Mouse (Mus musculus) kidney, postnatal 0 days (tissue): ENCODE measurements at regions not wholly inside any gene's neighbourhood (a gene's known extent, or its start where the extent isn't known, plus 50 kb on each side); places are given as distances from the start of the nearest gene placed in this dataset.
A peak's percentile ranks its signal among the peaks of the same experiment; 100 is the strongest.

Source experiments
- ATAC-seq: fragments of 200-750 bp; cut with Nextera tagmentation; replicated peaks from 2 replicates; pipeline ENCODE4 v1.8.0; 2017; ENCODE audit warnings: low read depth, moderate number of reproducible peaks, moderate TSS enrichment, moderate library complexity; ENCODE audit not compliant: low FRiP score
- DNase-seq: peaks from one replicate; pipeline ENCODE4 v3.0.0-alpha.2; 2016; ENCODE audit warnings: low spot score
- H3K27ac ChIP-seq: fragments of 300-500 bp; sonication (generic); 2 replicates; pipeline ENCODE4 v1.5.1; 2014; ENCODE audit warnings: mild to moderate bottlenecking
- H3K27me3 ChIP-seq: fragments of 300-500 bp; sonication (generic); 2 replicates; pipeline ENCODE4 v1.6.1; 2014; ENCODE audit warnings: low read length, mixed read lengths; ENCODE audit not compliant: insufficient read depth
- H3K36me3 ChIP-seq: fragments of 300-500 bp; sonication (generic); 2 replicates; pipeline ENCODE4 v1.6.1; 2014; ENCODE audit warnings: low read length, mixed read lengths; ENCODE audit not compliant: insufficient read depth
- H3K4me1 ChIP-seq: fragments of 300-500 bp; sonication (generic); replicated peaks from 2 replicates; pipeline ENCODE4 v1.6.1; 2014; ENCODE audit warnings: antibody characterized with exemption, low read length, mixed read lengths; ENCODE audit not compliant: insufficient read depth
- H3K4me2 ChIP-seq: fragments of 300-500 bp; sonication (generic); 2 replicates; pipeline ENCODE4 v1.6.1; 2014; ENCODE audit warnings: mild to moderate bottlenecking, low read length, moderate library complexity, mixed read lengths
- H3K4me3 ChIP-seq: fragments of 300-500 bp; sonication (generic); replicated peaks from 2 replicates; pipeline ENCODE4 v1.5.1; 2014; ENCODE audit warnings: low read depth, low read length
- H3K9ac ChIP-seq: fragments of 300-500 bp; sonication (generic); 2 replicates; pipeline ENCODE4 v1.6.1; 2014; ENCODE audit warnings: low read depth, low read length
- H3K9me3 ChIP-seq: fragments of 300-500 bp; sonication (generic); replicated peaks from 2 replicates; pipeline ENCODE4 v1.6.1; 2016; ENCODE audit warnings: low read length, inconsistent platforms, mixed read lengths
- CTCF ChIP-seq: IDR thresholded peaks from 2 replicates; pipeline ENCODE4 v1.5.1; 2016; ENCODE audit warnings: antibody characterized with exemption, low read depth, mild to moderate bottlenecking, moderate library complexity
- WGBS: fragments of 180-500 bp; shearing (Covaris S2); extraction: QIAGEN DNeasy Blood & Tissue Kit; methylation state at CpG from one replicate; pipeline ENCODE4 v1.1.7; 2014; 5-methylcytosine and 5-hydroxymethylcytosine counted together

- DNase-seq (no peak), ATAC-seq (no peak)
- H3K27me3 ChIP-seq = no peaks in the 10 kb centered on the region
- H3K9me3 ChIP-seq = no peaks in the 10 kb centered on the region
- H3K4me1 ChIP-seq = no peaks in the 10 kb centered on the region
- 33% methylated on average over 3 of the region's 3 CpGs for WGBS
- no peak overlapping the region for H3K4me3 ChIP-seq
- no peak overlapping the region for H3K27ac ChIP-seq
- peak; percentile 10; the same call in 1 of the 2 replicates for TF ChIP-seq CTCF
- H3K9ac ChIP-seq = no peak overlapping the region
- no peaks in the 10 kb centered on the region for H3K36me3 ChIP-seq
- no peak overlapping the region for H3K4me2 ChIP-seq
Measured at GRCm38 (mm10) chr11:40596347-40596746, 98.7 kb downstream of the Mat2b start.

GRCm38 (mm10) chr11:40592056-40592455 is 102.9 kb downstream of the Mat2b start:
- WGBS = 68% methylated on average over 4 of the region's 4 CpGs
- H3K27me3 ChIP-seq = no peaks in the 10 kb centered on the region
- no peaks in the 10 kb centered on the region for H3K36me3 ChIP-seq
- H3K9me3 ChIP-seq = no peaks in the 10 kb centered on the region
- no peak overlapping the region for H3K9ac ChIP-seq
- TF ChIP-seq CTCF = no peak
- no peak overlapping the region for H3K27ac ChIP-seq
- ATAC-seq = no peak
- H3K4me1 ChIP-seq = no peaks in the 10 kb centered on the region
- no peak for DNase-seq
- no peak overlapping the region for H3K4me2 ChIP-seq
- no peak overlapping the region for H3K4me3 ChIP-seq

- H3K27ac ChIP-seq = no peak overlapping the region
Measured at GRCm38 (mm10) chr11:40573758-40574139, 121.3 kb downstream of the Mat2b start.

GRCm38 (mm10) chr11:40572953-40573757 is 121.8 kb downstream of the Mat2b start:
- Histone ChIP-seq H3K27ac (no peak overlapping the region), H3K27me3 (no peaks in the 10 kb centered on the region), H3K9me3 (no peaks in the 10 kb centered on the region), H3K4me2 (no peak overlapping the region), H3K9ac (no peak overlapping the region), H3K4me1 (no peaks in the 10 kb centered on the region), H3K4me3 (no peak overlapping the region), H3K36me3 (no peaks in the 10 kb centered on the region)
- no peak for TF ChIP-seq CTCF
- ATAC-seq (no peak), DNase-seq (peak; percentile 41)
- WGBS = 16% methylated on average over 12 of the region's 12 CpGs

More at GRCm38 (mm10) chr11:40573758-40574139, 121.3 kb downstream of the Mat2b start:
- Histone ChIP-seq H3K9me3 (no peaks in the 10 kb centered on the region), H3K4me3 (no peak overlapping the region), H3K27me3 (no peaks in the 10 kb centered on the region), H3K9ac (no peak overlapping the region), H3K4me2 (no peak overlapping the region), H3K36me3 (no peaks in the 10 kb centered on the region), H3K4me1 (no peaks in the 10 kb centered on the region)
- WGBS = 27% methylated on average over 3 of the region's 3 CpGs
- TF ChIP-seq CTCF = no peak
- DNase-seq = peak; percentile 47
- ATAC-seq = no peak

GRCm38 (mm10) chr11:40562866-40563265 is 132.1 kb downstream of the Mat2b start:
- H3K4me2 ChIP-seq = no peak overlapping the region
- no peaks in the 10 kb centered on the region for H3K9me3 ChIP-seq
- H3K36me3 ChIP-seq = no peaks in the 10 kb centered on the region
- 83% methylated on average over 6 of the region's 6 CpGs for WGBS
- H3K4me1 ChIP-seq = no peaks in the 10 kb centered on the region
- no peak overlapping the region for H3K9ac ChIP-seq
- H3K27me3 ChIP-seq = no peaks in the 10 kb centered on the region
- TF ChIP-seq CTCF = no peak
- H3K27ac ChIP-seq = no peak overlapping the region
- DNase-seq = no peak
- no peak overlapping the region for H3K4me3 ChIP-seq
- ATAC-seq = no peak

GRCm38 (mm10) chr11:40561983-40562382 is 133.0 kb downstream of the Mat2b start:
- Histone ChIP-seq H3K4me2 (no peak overlapping the region), H3K27ac (no peak overlapping the region), H3K27me3 (no peaks in the 10 kb centered on the region), H3K4me1 (no peaks in the 10 kb centered on the region), H3K9me3 (no peaks in the 10 kb centered on the region), H3K9ac (no peak overlapping the region), H3K36me3 (no peaks in the 10 kb centered on the region), H3K4me3 (no peak overlapping the region)
- ATAC-seq = no peak
- 90% methylated on average over 2 of the region's 2 CpGs for WGBS
- no peak for DNase-seq
- no peak for TF ChIP-seq CTCF

- no peak overlapping the region for H3K27ac ChIP-seq
- no peak overlapping the region for H3K9ac ChIP-seq
- H3K4me1 ChIP-seq = no peaks in the 10 kb centered on the region
- ATAC-seq (no peak), DNase-seq (no peak)
- no peaks in the 10 kb centered on the region for H3K36me3 ChIP-seq
- WGBS = 92% methylated on average over 2 of the region's 2 CpGs
- H3K27me3 ChIP-seq = no peaks in the 10 kb centered on the region
- TF ChIP-seq CTCF = no peak
- H3K4me2 ChIP-seq = no peak overlapping the region
- H3K4me3 ChIP-seq = no peak overlapping the region
- H3K9me3 ChIP-seq = no peaks in the 10 kb centered on the region
Measured at GRCm38 (mm10) chr11:40561400-40561799, 133.6 kb downstream of the Mat2b start.
